Mouse (Mus musculus) forebrain, embryonic 11.5 days (tissue): ENCODE data around the gene Gm28042. TPM values are rescaled to one million over a fixed set of nuclear protein-coding genes. Genes with fewer than 3 reads are reported as not detected.

Experiments
- microRNA-seq: library from miRNA; unstranded; fragments of <30 nt; microRNA quantifications from one replicate; pipeline ENCODE4, GENCODE M21; 2016; ENCODE audit not compliant: insufficient number of aligned reads
- polyA plus RNA-seq: library from polyadenylated mRNA; unstranded; fragments of >200 nt; fragmentation: Nextera tagmentation; extraction: Ambion mirVana; gene quantifications from 2 replicates; pipeline ENCODE4 v1.2.1, GENCODE M21; 2014

Gene Gm28042
- polyA plus RNA-seq, 1 experiment from 2014 or later: 6.6 TPM

Small RNA genes within 50 kb of the gene (microRNA-seq; reads per million reads assigned to microRNA genes)
- not detected for gene Mir7665

Other genes starting within 250 kb of the Gm28042 start
- gene Rpap1, start 240.0 kb upstream of the Gm28042 start, polyA plus RNA-seq: 38.1 and 40.3 TPM in 2 replicates
- 27.7 and 29.8 TPM in 2 replicates for gene Tyro3, start 229.8 kb upstream of the Gm28042 start, polyA plus RNA-seq
- gene Mga, start 130.3 kb upstream of the Gm28042 start, polyA plus RNA-seq: 34.3 and 43.3 TPM in 2 replicates
- gene Mapkbp1, start 54.8 kb upstream of the Gm28042 start, polyA plus RNA-seq: 3.9 and 5.3 TPM in 2 replicates
- 18.6 and 21.6 TPM in 2 replicates for gene Jmjd7, start within 50 bp of the Gm28042 start, polyA plus RNA-seq
- gene Pla2g4b, start 5.9 kb downstream of the Gm28042 start, polyA plus RNA-seq: 1.5 and 1.8 TPM in 2 replicates
- 13.1 and 13.9 TPM in 2 replicates for gene Ehd4, start 127.1 kb downstream of the Gm28042 start, polyA plus RNA-seq
- gene Pla2g4e, start 217.8 kb downstream of the Gm28042 start, polyA plus RNA-seq: 0.09 TPM in 1 of 2 replicates, not detected in the other